Mouse (Mus musculus) small intestine, adult 2 months (tissue): ENCODE measurements at regions not wholly inside any gene's neighbourhood (a gene's known extent, or its start where the extent isn't known, plus 50 kb on each side); places are given as distances from the start of the nearest gene placed in this dataset.

ENCODE experiments used
- CTCF ChIP-seq: fragments of 200-500 bp; IDR thresholded peaks from 2 replicates; pipeline ENCODE4 v1.5.1; 2012; ENCODE audit warnings: low read depth, mild to moderate bottlenecking, control low read depth, inconsistent platforms, low read length, moderate library complexity, mixed read lengths; ENCODE audit not compliant: insufficient replicate concordance, insufficient read length; ENCODE audit errors: extremely low read depth
- POLR2A ChIP-seq: fragments of 200-500 bp; IDR thresholded peaks from 2 replicates; pipeline ENCODE4 v1.6.1; 2012; ENCODE audit warnings: low read depth, mild to moderate bottlenecking, control low read depth, inconsistent platforms, low read length, moderate library complexity

DNA sequence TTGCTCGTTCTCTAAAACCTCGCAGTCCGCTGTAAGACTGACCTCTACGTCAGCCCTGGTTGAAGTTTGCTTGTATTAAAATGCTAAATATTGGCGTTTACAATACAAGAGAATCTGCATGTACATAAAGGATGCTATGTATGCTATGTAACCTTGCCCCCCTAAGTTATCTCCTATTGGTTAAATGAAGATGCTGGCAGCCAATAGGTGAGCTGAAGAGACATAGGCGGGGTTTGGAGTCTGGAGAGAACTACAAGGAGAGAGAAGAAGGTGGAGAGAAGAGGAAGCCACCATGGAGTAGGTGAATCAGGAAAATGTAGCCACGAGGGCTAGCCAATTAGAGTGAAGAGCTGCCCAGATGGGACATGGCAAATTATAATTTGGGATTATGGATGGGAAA, 214.0 kb upstream of the Amigo2 start:
- TF ChIP-seq CTCF (no peak), POLR2A (no peak)
